Mouse (Mus musculus) ovary, adult 2 months (tissue): ENCODE results near the gene Slc5a1. TPM values are rescaled to one million over a fixed set of nuclear protein-coding genes. Genes with fewer than 3 reads are reported as not detected.

Source experiments
- polyA plus RNA-seq: library from polyadenylated mRNA; depleted of rRNA; stranded (reverse); fragments of >200 nt; gene quantifications from 2 replicates; pipeline ENCODE4 v1.2.3, GENCODE M21; 2012; rRNA removed

Gene Slc5a1
- 0.22 and 0.37 TPM in 2 replicates for polyA plus RNA-seq

GRCm38 (mm10) chr5:33104025-33104481 is at the start of gene Slc5a1:
TSS of gene Slc5a1 (plus strand) at chr5:33104219.

Other genes with a start within 250 kb of the Slc5a1 start
- 21.9 and 24.2 TPM in 2 replicates for gene Prr14l, start 250.0 kb upstream of the Slc5a1 start, polyA plus RNA-seq
- 15.5 and 20.3 TPM in 2 replicates for gene Depdc5, start 240.5 kb upstream of the Slc5a1 start, polyA plus RNA-seq
- gene Ywhah, start 85.4 kb upstream of the Slc5a1 start, polyA plus RNA-seq, result 178 and 244 TPM in 2 replicates
- gene Spon2, start 114.2 kb downstream of the Slc5a1 start, polyA plus RNA-seq, result 49.5 and 57.8 TPM in 2 replicates
- 426 and 592 TPM in 2 replicates for gene Ctbp1, start 170.8 kb downstream of the Slc5a1 start, polyA plus RNA-seq
- gene Maea, start 231.3 kb downstream of the Slc5a1 start, polyA plus RNA-seq, result 160 and 185 TPM in 2 replicates